Mouse (Mus musculus) ovary, adult 18-20 months (tissue): ENCODE data around the gene Zpbp2.
A peak's percentile ranks its signal among the peaks of the same experiment; 100 is the strongest.

Source experiments
- DNase-seq: peaks from one replicate; pipeline ENCODE4 v3.0.0; 2022; ENCODE audit warnings: low spot score, mixed read lengths

Zpbp2 gene

GRCm38 (mm10) chr11:98550975-98551828 lies at the start of gene Zpbp2:
Gene Zpbp2 (plus strand): TSS chr11:98551097.
- peak; percentile 83 for DNase-seq

- DNase-seq: no peak
These were observed 46.0 kb upstream of the Zpbp2 start for GRCm38 (mm10) chr11:98504926-98505325.

- no peak for DNase-seq
These were observed 41.5 kb upstream of the Zpbp2 start for GRCm38 (mm10) chr11:98509434-98509833.

- no peak for DNase-seq
These were observed 40.8 kb upstream of the Zpbp2 start for GRCm38 (mm10) chr11:98510125-98510524.

GRCm38 (mm10) chr11:98512881-98513280 lies 38.0 kb upstream of the Zpbp2 start:
- DNase-seq: no peak

- no peak for DNase-seq
These were observed 37.5 kb upstream of the Zpbp2 start for GRCm38 (mm10) chr11:98513356-98513936.

GRCm38 (mm10) chr11:98520468-98520867 lies 30.4 kb upstream of the Zpbp2 start:
- DNase-seq: no peak

GRCm38 (mm10) chr11:98525140-98525539 lies 25.8 kb upstream of the Zpbp2 start:
- no peak for DNase-seq

GRCm38 (mm10) chr11:98526824-98527461 lies 24.0 kb upstream of the Zpbp2 start:
- no peak for DNase-seq

- DNase-seq: no peak
These were observed 13.3 kb upstream of the Zpbp2 start for GRCm38 (mm10) chr11:98537480-98538034.

- no peak for DNase-seq
These were observed 10.6 kb upstream of the Zpbp2 start for GRCm38 (mm10) chr11:98540319-98540718.

GRCm38 (mm10) chr11:98542553-98542952 lies 8.3 kb upstream of the Zpbp2 start:
- DNase-seq: no peak

- DNase-seq: no peak
These were observed 7.5 kb upstream of the Zpbp2 start for GRCm38 (mm10) chr11:98543414-98543813.

GRCm38 (mm10) chr11:98544890-98545677 lies 5.8 kb upstream of the Zpbp2 start:
- DNase-seq: no peak

- DNase-seq: no peak
These were observed 5.1 kb upstream of the Zpbp2 start, which contains the start of gene Ikzf3 for GRCm38 (mm10) chr11:98545711-98546231. Gene Ikzf3 (minus strand): TSS chr11:98546031.

- no peak for DNase-seq
These were observed 4.2 kb upstream of the Zpbp2 start for GRCm38 (mm10) chr11:98546529-98547307.

GRCm38 (mm10) chr11:98547308-98547693 lies 3.6 kb upstream of the Zpbp2 start:
- DNase-seq: no peak

- no peak for DNase-seq
These were observed 1.5 kb upstream of the Zpbp2 start for GRCm38 (mm10) chr11:98549363-98549762.

GRCm38 (mm10) chr11:98550311-98550974 lies 454 bp upstream of the Zpbp2 start:
- no peak for DNase-seq

- no peak for DNase-seq
These were observed 3.1 kb downstream of the Zpbp2 start for GRCm38 (mm10) chr11:98553966-98554365.
